Mouse (Mus musculus): ENCODE measurements at regions not wholly inside any gene's neighbourhood (a gene's known extent, or its start where the extent isn't known, plus 50 kb on each side); places are given as distances from the start of the nearest gene placed in this dataset.

DNA sequence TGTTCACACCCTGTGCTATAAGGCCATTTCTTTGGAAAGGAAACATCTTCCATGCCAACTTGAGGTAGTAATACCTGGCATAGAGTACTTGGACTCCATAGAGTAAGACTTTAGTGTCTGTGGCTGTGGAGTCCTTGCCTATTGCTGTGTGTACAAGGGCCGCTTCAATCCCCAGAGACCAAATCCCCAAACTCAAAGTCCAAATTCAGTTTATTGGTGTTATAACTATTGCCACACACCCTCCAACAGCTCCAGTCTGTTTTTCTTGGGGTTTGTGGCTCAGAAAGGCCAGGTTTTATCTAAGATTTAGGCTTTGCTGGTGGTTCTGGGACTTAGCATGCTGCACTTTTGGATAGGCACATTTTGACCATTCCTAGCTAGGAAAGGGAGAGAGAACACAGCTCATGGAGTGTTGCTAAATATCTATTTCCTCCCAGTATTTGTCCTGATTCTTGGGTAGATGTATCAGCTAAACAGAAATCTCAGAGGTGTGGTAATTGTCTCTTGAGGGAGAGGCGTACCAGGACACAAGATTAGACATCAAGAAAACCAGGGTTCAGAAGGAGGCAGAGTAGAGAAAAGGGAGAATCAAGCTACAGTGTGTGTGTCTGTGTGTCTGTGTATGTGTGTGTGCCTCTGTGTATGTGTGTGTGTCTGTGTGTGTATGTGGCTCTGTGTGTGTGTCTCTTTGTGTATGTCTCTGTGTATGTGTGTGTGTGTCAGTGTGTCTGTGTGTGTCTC is 65.3 kb upstream of the Parp11 start:
- ATAC-seq (ENCODE audit: low TSS enrichment), result no peak

DNA sequence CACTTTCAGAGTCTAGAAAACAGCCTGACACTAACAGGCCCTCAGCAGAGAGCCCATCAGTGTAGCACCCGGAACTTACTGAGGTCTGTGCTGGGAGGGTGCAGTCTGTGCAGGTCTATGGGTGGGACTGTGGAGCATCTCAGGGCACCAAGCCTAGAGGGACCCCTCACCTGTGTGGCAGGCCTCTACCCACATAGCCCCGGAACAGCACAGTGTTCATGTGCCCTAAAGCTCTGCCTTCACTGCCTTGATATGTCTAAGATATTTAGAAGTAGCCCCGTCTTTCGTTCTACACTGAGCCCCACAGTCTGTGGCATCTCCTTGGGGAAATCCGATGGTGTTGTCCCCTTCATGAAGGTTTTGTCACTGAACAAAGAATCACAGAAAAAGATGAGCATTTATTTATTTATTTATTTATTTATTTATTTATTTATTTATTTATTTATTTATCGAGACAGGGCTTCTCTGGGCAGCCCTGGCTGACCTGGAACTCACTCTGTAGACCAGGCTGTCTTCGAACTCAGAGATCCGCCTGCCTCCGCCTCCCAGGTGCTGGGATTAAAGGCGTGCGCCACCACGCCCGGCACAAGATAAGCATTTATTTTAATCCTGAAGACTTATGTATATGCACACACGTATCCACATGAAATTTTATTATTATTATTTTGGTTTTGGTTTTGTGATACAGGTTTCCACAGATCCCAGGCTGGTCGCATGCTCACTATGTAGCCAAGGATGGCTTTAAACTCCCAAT is 55.2 kb upstream of the Parp11 start:
- ATAC-seq (ENCODE audit: low TSS enrichment), result no peak

DNA sequence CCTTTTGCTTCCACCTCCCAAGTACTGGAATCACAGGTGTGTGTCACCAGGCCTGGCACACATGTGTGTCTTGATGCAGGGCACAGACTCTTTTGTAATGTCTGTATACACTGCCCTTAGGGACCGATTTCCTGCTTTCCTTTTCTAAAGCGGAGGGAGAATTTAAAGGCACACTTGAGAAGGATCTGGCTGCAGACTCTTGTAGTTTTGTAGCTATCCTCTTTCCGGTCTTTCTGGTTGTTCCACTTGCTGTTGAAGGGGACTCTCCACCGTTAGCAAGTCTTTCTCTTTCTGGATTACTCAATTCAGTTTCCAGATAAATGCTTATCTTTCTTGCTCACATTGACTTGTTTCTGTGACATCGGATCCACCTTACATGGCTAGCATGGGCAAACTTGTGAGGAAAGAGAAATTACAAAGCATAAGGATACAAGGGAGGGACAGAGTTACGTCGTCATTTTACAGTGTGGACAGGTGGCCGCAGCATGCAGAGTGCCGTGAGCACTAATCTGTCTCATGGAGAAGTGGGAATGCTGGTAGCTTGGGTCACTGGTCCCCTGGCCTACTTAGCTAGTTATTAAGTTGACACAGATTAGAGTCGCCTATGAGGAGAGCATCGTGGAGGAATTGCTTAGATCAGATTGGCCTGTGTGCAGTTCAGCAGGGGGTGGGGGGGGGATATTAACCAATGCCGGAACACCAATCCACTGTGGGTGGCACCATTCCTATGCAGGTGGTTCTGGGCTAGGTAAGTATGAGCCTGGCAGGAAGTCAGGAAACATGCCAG is 54.4 kb upstream of the Parp11 start:
- ATAC-seq (ENCODE audit: low TSS enrichment), result no peak

GRCm38 (mm10) chr6:127392799-127393172 is 53.9 kb upstream of the Parp11 start:
- ATAC-seq (ENCODE audit: low TSS enrichment), result no peak

DNA sequence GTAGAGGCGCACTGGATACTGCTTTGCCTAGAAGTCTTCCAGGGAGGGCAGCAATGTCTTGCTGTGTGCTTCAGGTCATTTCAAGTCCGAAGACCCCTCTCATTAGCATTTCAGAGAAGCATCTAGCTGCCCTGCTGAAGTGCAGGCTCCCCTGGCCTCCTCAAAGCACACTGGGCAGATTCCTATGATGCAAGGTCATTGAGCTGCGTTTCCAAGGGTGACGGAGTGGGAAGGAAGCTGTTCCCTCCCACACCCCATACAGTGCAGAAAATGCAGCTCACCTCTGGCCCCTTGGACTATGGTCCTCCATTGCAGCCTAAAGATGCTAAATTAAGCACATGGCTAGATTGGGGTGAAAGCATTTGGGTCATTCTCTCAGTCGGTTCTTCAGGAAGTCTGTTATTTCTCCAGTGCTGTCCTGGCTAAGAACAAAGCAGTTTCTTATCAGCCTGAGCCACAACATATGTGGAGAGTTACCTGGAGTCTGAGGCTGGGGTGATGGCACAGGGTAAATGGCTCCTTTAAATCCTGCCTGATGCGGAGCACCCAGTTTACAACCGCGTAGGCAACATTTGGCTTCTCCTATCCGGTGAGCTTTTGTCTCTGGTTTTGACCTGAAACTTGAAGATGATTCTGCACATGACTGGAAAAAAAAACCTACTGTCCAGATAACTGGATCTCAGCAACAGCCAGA is 52.6 kb upstream of the Parp11 start:
- ATAC-seq (ENCODE audit: low TSS enrichment), result no peak

All from frontal cortex, adult (tissue).